Mouse (Mus musculus) ES-Bruce4 (cell line): ENCODE results near the gene 1500009C09Rik. TPM values are rescaled to one million over a fixed set of nuclear protein-coding genes. Genes with fewer than 3 reads are reported as not detected.

Source experiments
- H3K27ac ChIP-seq: 2 replicates; pipeline ENCODE4 v1.5.1; 2012; ENCODE audit warnings: low read length, inconsistent platforms; ENCODE audit not compliant: insufficient read depth
- H3K27me3 ChIP-seq: 2 replicates; pipeline ENCODE4 v1.6.1; 2012; ENCODE audit warnings: mild to moderate bottlenecking, low read length, inconsistent platforms; ENCODE audit not compliant: control insufficient read depth, poor library complexity, insufficient read depth, severe bottlenecking
- H3K36me3 ChIP-seq: 2 replicates; pipeline ENCODE4 v1.6.1; 2012; ENCODE audit warnings: inconsistent platforms, mild to moderate bottlenecking, low read length, moderate library complexity; ENCODE audit not compliant: control insufficient read depth, poor library complexity, insufficient read depth, severe bottlenecking
- H3K4me1 ChIP-seq: one replicate; pipeline ENCODE4 v1.8.1; 2011; ENCODE audit warnings: low read length; ENCODE audit not compliant: control insufficient read depth, insufficient read depth
- H3K4me3 ChIP-seq: 2 replicates; pipeline ENCODE4 v1.5.1; 2011; ENCODE audit warnings: low read depth, mild to moderate bottlenecking, low read length
- H3K9ac ChIP-seq: 2 replicates; pipeline ENCODE4 v1.6.1; 2012; ENCODE audit warnings: low read depth, mild to moderate bottlenecking, inconsistent platforms; ENCODE audit not compliant: poor library complexity, severe bottlenecking
- H3K9me3 ChIP-seq: replicated peaks from 2 replicates; pipeline ENCODE4 v1.6.1; 2012; ENCODE audit warnings: mild to moderate bottlenecking, low read length, inconsistent platforms; ENCODE audit not compliant: control insufficient read depth, poor library complexity, insufficient read depth, severe bottlenecking
- CTCF ChIP-seq: IDR thresholded peaks from one replicate; pipeline ENCODE4 v1.8.1; 2011; ENCODE audit warnings: low read depth, low read length
- EP300 ChIP-seq: IDR thresholded peaks from 2 replicates; pipeline ENCODE4 v1.6.1; 2011; ENCODE audit warnings: low read depth, low read length; ENCODE audit not compliant: insufficient read depth
- POLR2A ChIP-seq: IDR thresholded peaks from one replicate; pipeline ENCODE4 v1.8.1; 2011; ENCODE audit warnings: low read length; ENCODE audit not compliant: insufficient read depth
- polyA plus RNA-seq: library from polyadenylated mRNA; stranded (reverse); fragments of >200 nt; gene quantifications from 2 replicates; pipeline ENCODE4 v1.2.4, GENCODE M21; 2011; ENCODE audit warnings: low read depth; ENCODE audit not compliant: missing spikeins, insufficient read depth, insufficient read length

Gene 1500009C09Rik
- polyA plus RNA-seq, 1 experiment: not detected

DNA sequence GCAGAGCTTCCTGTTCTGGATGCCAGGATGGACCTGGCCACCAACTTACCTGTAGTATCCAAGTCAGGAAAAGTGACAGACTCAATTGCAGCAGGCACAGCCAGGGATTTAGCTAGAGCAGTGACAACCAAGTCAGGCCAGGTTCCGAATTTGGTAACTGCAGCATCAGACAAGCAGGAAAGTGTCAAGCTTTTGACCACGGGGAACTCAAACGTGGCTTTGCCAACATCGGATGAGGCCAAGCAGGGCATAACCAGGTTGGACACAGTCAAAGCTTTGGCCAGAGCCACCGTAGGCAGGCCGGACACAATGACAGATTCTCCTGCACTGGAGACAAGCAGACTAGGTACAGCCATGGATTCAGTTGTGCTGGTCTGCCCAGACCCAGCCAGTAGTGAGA lies 20.1 kb downstream of the 1500009C09Rik start:
- Histone ChIP-seq H3K4me3 (no peak overlapping the region), H3K27ac (no peak overlapping the region), H3K27me3 (0 out of 2 replicates have a peak, but pooled peaks cover 4% of the 10 kb centered on the region), H3K9me3 (no peaks in the 10 kb centered on the region), H3K9ac (no peak overlapping the region), H3K4me1 (peaks cover 6% of the 10 kb centered on the region), H3K36me3 (no peaks in the 10 kb centered on the region)
- TF ChIP-seq CTCF (no peak), EP300 (no peak), POLR2A (no peak)

- Histone ChIP-seq H3K9ac (peak within 1 kb of the TSS; percentile 79), H3K9me3 (no peaks in the 10 kb centered on the region), H3K36me3 (no peaks in the 10 kb centered on the region), H3K4me3 (peak within 1 kb of the TSS; percentile 97), H3K4me1 (peaks cover 6% of the 10 kb centered on the region), H3K27me3 (0 out of 2 replicates have a peak, but pooled peaks cover 4% of the 10 kb centered on the region), H3K27ac (no peak within 1 kb of the TSS)
- no peak for TF ChIP-seq EP300
- TF ChIP-seq POLR2A: no peak
- no peak for TF ChIP-seq CTCF
Measured at GRCm38 (mm10) chr15:82274593-82274926, 22.4 kb downstream of the 1500009C09Rik start, which contains the start of gene Sept3. TSS of gene Sept3 (plus strand) at chr15:82274893.

DNA sequence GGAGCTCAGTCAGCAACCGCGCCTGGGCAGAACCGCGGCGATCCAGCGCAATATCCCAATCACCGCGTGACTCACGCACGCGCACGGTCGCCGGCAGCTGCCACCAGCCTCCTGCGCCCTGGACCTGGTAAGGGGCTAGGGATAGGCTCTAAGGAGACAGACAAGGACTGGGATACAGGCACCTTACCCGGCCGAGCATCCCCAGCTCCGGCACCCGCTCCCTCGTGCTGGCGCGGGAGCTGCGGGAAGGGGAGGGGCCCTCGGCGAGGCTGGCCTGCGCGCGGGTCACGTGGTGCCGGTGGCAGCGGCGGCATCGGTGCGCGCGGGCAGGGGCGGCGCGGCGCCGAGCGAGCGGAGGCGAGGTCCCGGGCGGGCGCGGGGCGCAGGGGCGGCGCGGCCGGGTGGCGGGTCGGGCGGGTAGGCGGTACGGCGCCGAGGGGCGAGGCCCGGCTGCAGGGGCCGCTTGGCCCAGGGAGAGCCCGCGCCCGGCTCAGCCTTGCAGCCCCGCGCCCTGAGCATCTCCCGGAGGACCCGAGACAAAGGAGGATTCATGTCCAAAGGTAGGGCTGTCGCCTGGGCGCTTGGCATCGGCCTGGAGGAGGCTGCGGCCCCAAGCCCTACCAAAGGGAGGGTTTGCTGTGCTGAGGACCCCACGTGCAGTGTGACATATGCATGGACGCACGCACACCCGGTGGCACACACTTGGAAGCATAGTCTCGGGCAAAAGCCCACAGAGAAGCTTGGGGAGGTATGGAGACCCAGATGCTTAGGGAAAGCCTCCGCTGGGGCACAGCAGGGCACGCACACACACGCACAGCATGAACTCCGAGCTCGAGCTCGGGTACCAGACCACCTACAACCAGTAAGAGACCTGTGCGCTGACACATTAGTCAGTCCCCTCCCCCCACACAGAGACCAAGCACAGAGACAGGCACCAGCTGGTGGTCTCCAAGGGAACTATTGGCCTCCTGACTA lies 23.0 kb downstream of the 1500009C09Rik start:
- Histone ChIP-seq H3K4me3 (peak overlapping the region; percentile 97), H3K4me1 (peaks cover 6% of the 10 kb centered on the region), H3K36me3 (no peaks in the 10 kb centered on the region), H3K27ac (no peak overlapping the region), H3K27me3 (0 out of 2 replicates have a peak, but pooled peaks cover 4% of the 10 kb centered on the region), H3K9ac (peak overlapping the region; percentile 79), H3K9me3 (no peaks in the 10 kb centered on the region)
- no peak for TF ChIP-seq CTCF
- no peak for TF ChIP-seq EP300
- no peak for TF ChIP-seq POLR2A

GRCm38 (mm10) chr15:82277591-82277990 lies 25.4 kb downstream of the 1500009C09Rik start:
- Histone ChIP-seq H3K9me3 (no peaks in the 10 kb centered on the region), H3K4me3 (no peak overlapping the region), H3K4me1 (peaks cover 4% of the 10 kb centered on the region), H3K36me3 (no peaks in the 10 kb centered on the region), H3K27me3 (0 out of 2 replicates have a peak, but pooled peaks cover 4% of the 10 kb centered on the region), H3K9ac (no peak overlapping the region), H3K27ac (no peak overlapping the region)
- TF ChIP-seq EP300 (no peak), POLR2A (no peak), CTCF (no peak)

- H3K27ac ChIP-seq: no peak overlapping the region
- H3K4me1 ChIP-seq: peaks cover 4% of the 10 kb centered on the region
- no peaks in the 10 kb centered on the region for H3K9me3 ChIP-seq
- no peak overlapping the region for H3K9ac ChIP-seq
- H3K36me3 ChIP-seq: no peaks in the 10 kb centered on the region
- no peaks in the 10 kb centered on the region for H3K27me3 ChIP-seq
- TF ChIP-seq POLR2A: no peak
- TF ChIP-seq EP300: no peak
- TF ChIP-seq CTCF: no peak
- H3K4me3 ChIP-seq: no peak overlapping the region
Measured at GRCm38 (mm10) chr15:82280638-82281037, 28.4 kb downstream of the 1500009C09Rik start.

- H3K4me1 ChIP-seq: no peaks in the 10 kb centered on the region
- no peak overlapping the region for H3K4me3 ChIP-seq
- H3K27ac ChIP-seq: no peak overlapping the region
- H3K36me3 ChIP-seq: no peaks in the 10 kb centered on the region; the same call in 1 of the 2 replicates
- no peak overlapping the region for H3K9ac ChIP-seq
- H3K27me3 ChIP-seq: no peaks in the 10 kb centered on the region
- H3K9me3 ChIP-seq: no peaks in the 10 kb centered on the region
- no peak for TF ChIP-seq CTCF
- no peak for TF ChIP-seq EP300
- no peak for TF ChIP-seq POLR2A
Measured at GRCm38 (mm10) chr15:82286157-82286556, 34.0 kb downstream of the 1500009C09Rik start.
